Mouse (Mus musculus) G1E (cell line): ENCODE results near the gene Clgn. TPM values are rescaled to one million over a fixed set of nuclear protein-coding genes. Genes with fewer than 3 reads are reported as not detected.
"Not testable (repeated sequence)": the region's sequence is repeated elsewhere in the genome, so short reads cannot be mapped to it uniquely, and the experiment has no call there.

Experiments used
- ATAC-seq: 2 replicates; pipeline ENCODE4 v1.8.0; 2016; ENCODE audit warnings: mild to moderate bottlenecking; ENCODE audit not compliant: insufficient number of reproducible peaks, poor library complexity, low FRiP score, severe bottlenecking; ENCODE audit errors: extremely low read depth
- DNase-seq: peaks from one replicate; pipeline ENCODE4 v3.0.0; 2012; ENCODE audit warnings: low spot score
- H3K27me3 ChIP-seq: 2 replicates; pipeline ENCODE4 v1.6.1; 2012; ENCODE audit warnings: mild to moderate bottlenecking, low read length, inconsistent platforms; ENCODE audit not compliant: insufficient read depth
- H3K36me3 ChIP-seq: replicated peaks from 2 replicates; pipeline ENCODE3; 2012; ENCODE audit warnings: mild to moderate bottlenecking, inconsistent platforms
- H3K4me1 ChIP-seq: 2 replicates; pipeline ENCODE4 v1.6.1; 2012; ENCODE audit warnings: low read depth, low read length, inconsistent platforms, mixed read lengths; ENCODE audit not compliant: insufficient read depth
- H3K4me3 ChIP-seq: 2 replicates; pipeline ENCODE4 v1.5.1; 2012; ENCODE audit warnings: low read depth, mild to moderate bottlenecking, inconsistent platforms, low read length, moderate library complexity, mixed read lengths
- H3K9me3 ChIP-seq: replicated peaks from 2 replicates; pipeline ENCODE4 v1.6.1; 2012; ENCODE audit warnings: inconsistent platforms
- CTCF ChIP-seq: IDR thresholded peaks from 2 replicates; pipeline ENCODE4 v1.5.1; 2012; ENCODE audit warnings: low read depth, low read length, inconsistent platforms, mixed read lengths
- GATA1 ChIP-seq: IDR thresholded peaks from 2 replicates; pipeline ENCODE4 v1.6.1; 2012; ENCODE audit warnings: borderline replicate concordance, low read length, inconsistent platforms, mixed read lengths
- GATA2 ChIP-seq: IDR thresholded peaks from 2 replicates; pipeline ENCODE4 v1.6.1; 2012; ENCODE audit warnings: low read depth, low read length, inconsistent platforms, borderline replicate concordance
- POLR2AphosphoS5 ChIP-seq: IDR thresholded peaks from 2 replicates; pipeline ENCODE4 v1.6.1; 2012; ENCODE audit warnings: low read depth, low read length, inconsistent platforms; ENCODE audit not compliant: insufficient replicate concordance
- TAL1 ChIP-seq: conservative IDR thresholded peaks from 2 replicates; pipeline ENCODE4 v1.6.1; 2012; ENCODE audit warnings: low read depth, low read length, inconsistent platforms, mixed read lengths
- polyA plus RNA-seq: library from polyadenylated mRNA; stranded (reverse); fragments of >175 nt; gene quantifications from 2 replicates; pipeline ENCODE4 v1.2.3, GENCODE M21; 2012
- total RNA-seq, 2 experiments: library from RNA; stranded (forward) in 1 of 2; stranded (reverse) in 1 of 2; fragments of 200-1000 nt in 1 of 2; fragments of >200 nt in 1 of 2; fragmentation: Nextera tagmentation in 1 of 2; gene quantifications; 2 replicates each; pipeline ENCODE4 v1.2.3; 2014 to 2017

The Clgn gene
- total and polyA plus RNA-seq, 3 experiments = under 0.01 TPM; not detected in 2

- Histone ChIP-seq H3K9me3 (no peaks in the 10 kb centered on the region), H3K4me3 (no peak overlapping the region), H3K4me1 (peaks cover 45% of the 10 kb centered on the region), H3K27me3 (no peaks in the 10 kb centered on the region; the same call in 1 of the 2 replicates), H3K36me3 (peaks cover 3% of the 10 kb centered on the region)
- no peak for ATAC-seq
- no peak for DNase-seq
- no peak for TF ChIP-seq POLR2AphosphoS5
- TF ChIP-seq GATA1 = no peak
- TF ChIP-seq GATA2 = no peak
- TF ChIP-seq TAL1 = no peak
- no peak for TF ChIP-seq CTCF
These were observed 37.3 kb downstream of the Clgn start for GRCm38 (mm10) chr8:83426949-83427348.

- not testable (repeated sequence) for H3K9me3 ChIP-seq, ATAC-seq, DNase-seq, H3K4me3 ChIP-seq, H3K27me3 ChIP-seq
- peaks cover 19% of the 10 kb centered on the region for H3K36me3 ChIP-seq
- peaks cover 32% of the 10 kb centered on the region for H3K4me1 ChIP-seq
These were observed 39.0 kb downstream of the Clgn start for GRCm38 (mm10) chr8:83428621-83429020.

- H3K4me1 ChIP-seq = peaks cover 29% of the 10 kb centered on the region
- ATAC-seq = no peak
- H3K27me3 ChIP-seq = no peaks in the 10 kb centered on the region; the same call in 1 of the 2 replicates
- peaks cover 24% of the 10 kb centered on the region for H3K36me3 ChIP-seq
- TF ChIP-seq CTCF (no peak), GATA2 (no peak), POLR2AphosphoS5 (no peak), TAL1 (no peak), GATA1 (no peak)
- H3K4me3 ChIP-seq = no peak overlapping the region
- DNase-seq = no peak
- H3K9me3 ChIP-seq = no peaks in the 10 kb centered on the region
These were observed 39.4 kb downstream of the Clgn start for GRCm38 (mm10) chr8:83429071-83429524.

- DNase-seq (no peak), ATAC-seq (no peak; the same call in 1 of the 2 replicates)
- H3K27me3 ChIP-seq = no peaks in the 10 kb centered on the region
- TF ChIP-seq POLR2AphosphoS5 (no peak), GATA1 (no peak), GATA2 (no peak), CTCF (no peak), TAL1 (no peak)
- H3K36me3 ChIP-seq = peaks cover 40% of the 10 kb centered on the region
- no peak overlapping the region for H3K4me3 ChIP-seq
- H3K9me3 ChIP-seq = no peaks in the 10 kb centered on the region
- H3K4me1 ChIP-seq = peaks cover 8% of the 10 kb centered on the region
These were observed 47.4 kb downstream of the Clgn start for GRCm38 (mm10) chr8:83437077-83437476.

GRCm38 (mm10) chr8:83441656-83442242 is 52.1 kb downstream of the Clgn start:
- TF ChIP-seq GATA1 (no peak), TAL1 (no peak), CTCF (no peak), GATA2 (no peak), POLR2AphosphoS5 (no peak)
- no peaks in the 10 kb centered on the region for H3K9me3 ChIP-seq
- H3K4me1 ChIP-seq = peaks cover 11% of the 10 kb centered on the region
- ATAC-seq (no peak), DNase-seq (peak; percentile 10)
- H3K36me3 ChIP-seq = peaks cover 13% of the 10 kb centered on the region
- H3K27me3 ChIP-seq = no peaks in the 10 kb centered on the region
- peak overlapping the region; percentile 92 for H3K4me3 ChIP-seq

DNA sequence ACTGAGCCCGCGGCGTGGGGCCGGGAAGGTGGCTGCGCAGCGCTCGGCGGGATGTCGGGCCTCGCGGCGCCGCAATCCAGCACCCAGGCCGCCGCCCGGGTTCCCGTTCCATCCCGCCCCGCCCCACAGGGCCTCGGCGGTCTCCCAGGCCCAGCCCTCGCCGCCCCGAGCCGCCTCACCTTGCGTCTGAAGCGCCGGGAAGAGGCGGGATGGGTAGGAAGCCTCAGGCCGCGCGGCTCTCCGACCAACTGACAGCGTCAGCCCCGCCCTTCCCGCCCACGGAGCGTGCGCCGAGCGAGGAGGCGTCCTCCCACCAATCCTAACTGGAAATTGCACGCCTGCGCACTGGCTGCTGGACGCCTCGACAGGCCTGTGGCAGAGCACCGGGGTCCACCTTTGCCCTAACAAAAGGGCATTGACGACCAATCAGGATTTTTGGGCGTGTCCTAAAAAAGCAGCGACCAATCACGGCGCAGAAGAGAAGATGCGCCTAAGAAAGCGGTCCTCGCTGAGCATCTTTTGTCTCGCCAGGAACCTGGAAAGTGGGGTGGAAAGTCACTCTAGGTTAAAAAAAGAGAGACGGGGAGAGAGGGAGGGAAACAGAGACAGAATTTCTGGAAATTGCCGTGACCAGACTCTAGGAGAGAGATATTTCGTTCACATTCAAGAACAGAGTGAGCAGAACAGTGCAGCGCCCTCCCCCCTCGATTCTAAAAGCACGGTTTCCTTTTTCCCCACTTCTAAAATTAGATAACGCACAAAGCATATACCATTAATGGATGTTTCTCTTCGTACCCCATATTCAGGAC is 52.8 kb downstream of the Clgn start:
- peak; percentile 93 for DNase-seq
- Histone ChIP-seq H3K4me1 (peaks cover 11% of the 10 kb centered on the region), H3K36me3 (peaks cover 9% of the 10 kb centered on the region), H3K9me3 (no peaks in the 10 kb centered on the region), H3K4me3 (peak overlapping the region; percentile 92), H3K27me3 (no peaks in the 10 kb centered on the region)
- TF ChIP-seq POLR2AphosphoS5 (no peak), CTCF (no peak), GATA1 (no peak), GATA2 (no peak), TAL1 (no peak)
- ATAC-seq = peak; percentile 99
